Mouse (Mus musculus): ENCODE measurements at regions not wholly inside any gene's neighbourhood (a gene's known extent, or its start where the extent isn't known, plus 50 kb on each side); places are given as distances from the start of the nearest gene placed in this dataset.

GRCm38 (mm10) chr17:85891243-85891642 lies 203.2 kb upstream of the Six2 start:
- H3K27ac ChIP-seq (ENCODE audit: low read length): no peak overlapping the region
- 50% methylated on average over 2 of the region's 2 CpGs for WGBS
- H3K4me1 ChIP-seq (ENCODE audit: control insufficient read depth, insufficient read depth, low read length): peaks cover 8% of the 10 kb centered on the region; the same call in 1 of the 2 replicates
- no peak overlapping the region for H3K9ac ChIP-seq (replicated peaks; ENCODE audit: low read depth, low read length)
- no peak overlapping the region for H3K4me3 ChIP-seq (ENCODE audit: low read depth, low read length)
- no peaks in the 10 kb centered on the region for H3K27me3 ChIP-seq (ENCODE audit: control insufficient read depth, insufficient read depth, low read length)
- H3K9me3 ChIP-seq (ENCODE audit: control insufficient read depth, low read depth, low read length): no peaks in the 10 kb centered on the region
- ATAC-seq (ENCODE audit: insufficient number of reproducible peaks, insufficient read depth, low FRiP score, low read depth): no peak
- H3K36me3 ChIP-seq (ENCODE audit: control insufficient read depth, insufficient read depth, low read length): no peaks in the 10 kb centered on the region
- no peak overlapping the region for H3K4me2 ChIP-seq (replicated peaks; ENCODE audit: low read depth, low read length)

GRCm38 (mm10) chr17:85889746-85890532 lies 201.9 kb upstream of the Six2 start:
- Histone ChIP-seq H3K27ac (ENCODE audit: low read length) (no peak overlapping the region), H3K4me2 (replicated peaks; ENCODE audit: low read depth, low read length) (no peak overlapping the region), H3K4me3 (ENCODE audit: low read depth, low read length) (no peak overlapping the region), H3K4me1 (ENCODE audit: control insufficient read depth, insufficient read depth, low read length) (peaks cover 13% of the 10 kb centered on the region; the same call in 1 of the 2 replicates), H3K27me3 (ENCODE audit: control insufficient read depth, insufficient read depth, low read length) (no peaks in the 10 kb centered on the region), H3K9me3 (ENCODE audit: control insufficient read depth, low read depth, low read length) (no peaks in the 10 kb centered on the region), H3K36me3 (ENCODE audit: control insufficient read depth, insufficient read depth, low read length) (no peaks in the 10 kb centered on the region), H3K9ac (replicated peaks; ENCODE audit: low read depth, low read length) (no peak overlapping the region)
- no peak for ATAC-seq (ENCODE audit: insufficient number of reproducible peaks, insufficient read depth, low FRiP score, low read depth)
- 86% methylated on average over 18 of the region's 18 CpGs for WGBS

- 78% methylated on average over 10 of the region's 10 CpGs for WGBS
- Histone ChIP-seq H3K27ac (ENCODE audit: low read length) (no peak overlapping the region), H3K27me3 (ENCODE audit: control insufficient read depth, insufficient read depth, low read length) (no peaks in the 10 kb centered on the region), H3K4me3 (ENCODE audit: low read depth, low read length) (no peak overlapping the region), H3K9me3 (ENCODE audit: control insufficient read depth, low read depth, low read length) (no peaks in the 10 kb centered on the region), H3K4me2 (replicated peaks; ENCODE audit: low read depth, low read length) (no peak overlapping the region), H3K4me1 (ENCODE audit: control insufficient read depth, insufficient read depth, low read length) (peaks cover 13% of the 10 kb centered on the region; the same call in 1 of the 2 replicates), H3K9ac (replicated peaks; ENCODE audit: low read depth, low read length) (no peak overlapping the region), H3K36me3 (ENCODE audit: control insufficient read depth, insufficient read depth, low read length) (no peaks in the 10 kb centered on the region)
- ATAC-seq (ENCODE audit: insufficient number of reproducible peaks, insufficient read depth, low FRiP score, low read depth): no peak
These were observed 200.7 kb upstream of the Six2 start for GRCm38 (mm10) chr17:85888568-85889398.

GRCm38 (mm10) chr17:85886675-85887074 lies 198.6 kb upstream of the Six2 start:
- Histone ChIP-seq H3K9ac (replicated peaks; ENCODE audit: low read depth, low read length) (no peak overlapping the region), H3K9me3 (ENCODE audit: control insufficient read depth, low read depth, low read length) (no peaks in the 10 kb centered on the region), H3K4me3 (ENCODE audit: low read depth, low read length) (no peak overlapping the region), H3K27me3 (ENCODE audit: control insufficient read depth, insufficient read depth, low read length) (no peaks in the 10 kb centered on the region), H3K36me3 (ENCODE audit: control insufficient read depth, insufficient read depth, low read length) (no peaks in the 10 kb centered on the region), H3K27ac (ENCODE audit: low read length) (no peak overlapping the region), H3K4me2 (replicated peaks; ENCODE audit: low read depth, low read length) (no peak overlapping the region), H3K4me1 (ENCODE audit: control insufficient read depth, insufficient read depth, low read length) (peaks cover 23% of the 10 kb centered on the region)
- 46% methylated on average over 6 of the region's 6 CpGs for WGBS
- no peak for ATAC-seq (ENCODE audit: insufficient number of reproducible peaks, insufficient read depth, low FRiP score, low read depth)

GRCm38 (mm10) chr17:85886237-85886636 lies 198.2 kb upstream of the Six2 start:
- H3K36me3 ChIP-seq (ENCODE audit: control insufficient read depth, insufficient read depth, low read length): no peaks in the 10 kb centered on the region
- H3K27ac ChIP-seq (ENCODE audit: low read length): no peak overlapping the region
- H3K4me1 ChIP-seq (ENCODE audit: control insufficient read depth, insufficient read depth, low read length): peaks cover 23% of the 10 kb centered on the region
- 25% methylated on average over 4 of the region's 4 CpGs for WGBS
- no peak overlapping the region for H3K4me2 ChIP-seq (replicated peaks; ENCODE audit: low read depth, low read length)
- no peak overlapping the region for H3K9ac ChIP-seq (replicated peaks; ENCODE audit: low read depth, low read length)
- no peak overlapping the region for H3K4me3 ChIP-seq (ENCODE audit: low read depth, low read length)
- H3K27me3 ChIP-seq (ENCODE audit: control insufficient read depth, insufficient read depth, low read length): no peaks in the 10 kb centered on the region
- H3K9me3 ChIP-seq (ENCODE audit: control insufficient read depth, low read depth, low read length): no peaks in the 10 kb centered on the region
- ATAC-seq (ENCODE audit: insufficient number of reproducible peaks, insufficient read depth, low FRiP score, low read depth): no peak

- H3K9me3 ChIP-seq (ENCODE audit: control insufficient read depth, low read depth, low read length): no peaks in the 10 kb centered on the region
- 58% methylated on average over 8 of the region's 8 CpGs for WGBS
- H3K27ac ChIP-seq (ENCODE audit: low read length): no peak overlapping the region
These were observed 193.6 kb upstream of the Six2 start for GRCm38 (mm10) chr17:85881636-85882170.

GRCm38 (mm10) chr17:85881046-85881445 lies 193.0 kb upstream of the Six2 start:
- Histone ChIP-seq H3K4me3 (ENCODE audit: low read depth, low read length) (no peak overlapping the region), H3K4me1 (ENCODE audit: control insufficient read depth, insufficient read depth, low read length) (peaks cover 13% of the 10 kb centered on the region; the same call in 1 of the 2 replicates), H3K27me3 (ENCODE audit: control insufficient read depth, insufficient read depth, low read length) (no peaks in the 10 kb centered on the region), H3K9ac (replicated peaks; ENCODE audit: low read depth, low read length) (no peak overlapping the region), H3K27ac (ENCODE audit: low read length) (no peak overlapping the region), H3K4me2 (replicated peaks; ENCODE audit: low read depth, low read length) (no peak overlapping the region), H3K36me3 (ENCODE audit: control insufficient read depth, insufficient read depth, low read length) (no peaks in the 10 kb centered on the region), H3K9me3 (ENCODE audit: control insufficient read depth, low read depth, low read length) (no peaks in the 10 kb centered on the region)
- ATAC-seq (ENCODE audit: insufficient number of reproducible peaks, insufficient read depth, low FRiP score, low read depth): no peak
- 50% methylated on average over 5 of the region's 5 CpGs for WGBS

More at GRCm38 (mm10) chr17:85881636-85882170, 193.6 kb upstream of the Six2 start:
- no peak for ATAC-seq (ENCODE audit: insufficient number of reproducible peaks, insufficient read depth, low FRiP score, low read depth)
- Histone ChIP-seq H3K36me3 (ENCODE audit: control insufficient read depth, insufficient read depth, low read length) (no peaks in the 10 kb centered on the region), H3K9ac (replicated peaks; ENCODE audit: low read depth, low read length) (no peak overlapping the region), H3K27me3 (ENCODE audit: control insufficient read depth, insufficient read depth, low read length) (no peaks in the 10 kb centered on the region), H3K4me1 (ENCODE audit: control insufficient read depth, insufficient read depth, low read length) (peaks cover 19% of the 10 kb centered on the region), H3K4me3 (ENCODE audit: low read depth, low read length) (no peak overlapping the region), H3K4me2 (replicated peaks; ENCODE audit: low read depth, low read length) (no peak overlapping the region)

GRCm38 (mm10) chr17:85877426-85877825 lies 189.4 kb upstream of the Six2 start:
- Histone ChIP-seq H3K4me1 (ENCODE audit: control insufficient read depth, insufficient read depth, low read length) (peaks cover 6% of the 10 kb centered on the region; the same call in 1 of the 2 replicates), H3K27ac (ENCODE audit: low read length) (no peak overlapping the region), H3K9me3 (ENCODE audit: control insufficient read depth, low read depth, low read length) (no peaks in the 10 kb centered on the region), H3K9ac (replicated peaks; ENCODE audit: low read depth, low read length) (no peak overlapping the region), H3K27me3 (ENCODE audit: control insufficient read depth, insufficient read depth, low read length) (no peaks in the 10 kb centered on the region), H3K36me3 (ENCODE audit: control insufficient read depth, insufficient read depth, low read length) (no peaks in the 10 kb centered on the region), H3K4me2 (replicated peaks; ENCODE audit: low read depth, low read length) (no peak overlapping the region), H3K4me3 (ENCODE audit: low read depth, low read length) (no peak overlapping the region)
- no peak for ATAC-seq (ENCODE audit: insufficient number of reproducible peaks, insufficient read depth, low FRiP score, low read depth)
- WGBS: 39% methylated on average over 3 of the region's 3 CpGs

All from stomach, embryonic 14.5 days (tissue).